Mouse (Mus musculus) heart, postnatal 0 days (tissue): ENCODE measurements at regions not wholly inside any gene's neighbourhood (a gene's known extent, or its start where the extent isn't known, plus 50 kb on each side); places are given as distances from the start of the nearest gene placed in this dataset.
A peak's percentile ranks its signal among the peaks of the same experiment; 100 is the strongest.

Experiments
- ATAC-seq: fragments of 200-750 bp; cut with Nextera tagmentation; 2 replicates; pipeline ENCODE4 v1.8.0; 2017; ENCODE audit warnings: low read depth, moderate number of reproducible peaks, moderate library complexity; ENCODE audit not compliant: insufficient read depth
- DNase-seq: peaks from one replicate; pipeline ENCODE4 v3.0.0-alpha.2; 2016; ENCODE audit warnings: low spot score
- H3K27ac ChIP-seq: fragments of 300-500 bp; sonication (generic); 2 replicates; pipeline ENCODE4 v1.5.1; 2014; ENCODE audit warnings: low read depth, mild to moderate bottlenecking
- H3K27me3 ChIP-seq: fragments of 300-500 bp; sonication (generic); 2 replicates; pipeline ENCODE4 v1.6.1; 2014; ENCODE audit warnings: low read length, mixed read lengths; ENCODE audit not compliant: control insufficient read depth, insufficient read depth
- H3K36me3 ChIP-seq: fragments of 300-500 bp; sonication (generic); replicated peaks from 2 replicates; pipeline ENCODE4 v1.6.1; 2014; ENCODE audit warnings: low read length, mixed read lengths; ENCODE audit not compliant: control insufficient read depth, insufficient read depth
- H3K4me1 ChIP-seq: fragments of 300-500 bp; sonication (generic); 2 replicates; pipeline ENCODE4 v1.6.1; 2014; ENCODE audit warnings: antibody characterized with exemption; ENCODE audit not compliant: control insufficient read depth, insufficient read depth
- H3K4me2 ChIP-seq: fragments of 300-500 bp; sonication (generic); 2 replicates; pipeline ENCODE4 v1.6.1; 2014; ENCODE audit warnings: low read depth, mild to moderate bottlenecking, low read length, moderate library complexity
- H3K4me3 ChIP-seq: fragments of 300-500 bp; sonication (generic); 2 replicates; pipeline ENCODE4 v1.5.1; 2014; ENCODE audit warnings: low read depth, low read length
- H3K9ac ChIP-seq: fragments of 300-500 bp; sonication (generic); replicated peaks from 2 replicates; pipeline ENCODE4 v1.6.1; 2014; ENCODE audit warnings: low read depth, low read length, mixed read lengths
- H3K9me3 ChIP-seq: fragments of 300-500 bp; sonication (generic); replicated peaks from 2 replicates; pipeline ENCODE4 v1.6.1; 2016; ENCODE audit warnings: low read length; ENCODE audit not compliant: control insufficient read depth
- CTCF ChIP-seq: IDR thresholded peaks from 2 replicates; pipeline ENCODE4 v1.5.1; 2016; ENCODE audit warnings: antibody characterized with exemption, control low read depth, low read depth
- EP300 ChIP-seq: IDR thresholded peaks from 2 replicates; pipeline ENCODE4 v1.6.1; 2016; ENCODE audit warnings: antibody characterized with exemption, low read depth
- WGBS: fragments of 180-500 bp; shearing (Covaris S2); extraction: QIAGEN DNeasy Blood & Tissue Kit; methylation state at CpG from one replicate; pipeline ENCODE4 v1.1.7; 2014; 5-methylcytosine and 5-hydroxymethylcytosine counted together

DNA sequence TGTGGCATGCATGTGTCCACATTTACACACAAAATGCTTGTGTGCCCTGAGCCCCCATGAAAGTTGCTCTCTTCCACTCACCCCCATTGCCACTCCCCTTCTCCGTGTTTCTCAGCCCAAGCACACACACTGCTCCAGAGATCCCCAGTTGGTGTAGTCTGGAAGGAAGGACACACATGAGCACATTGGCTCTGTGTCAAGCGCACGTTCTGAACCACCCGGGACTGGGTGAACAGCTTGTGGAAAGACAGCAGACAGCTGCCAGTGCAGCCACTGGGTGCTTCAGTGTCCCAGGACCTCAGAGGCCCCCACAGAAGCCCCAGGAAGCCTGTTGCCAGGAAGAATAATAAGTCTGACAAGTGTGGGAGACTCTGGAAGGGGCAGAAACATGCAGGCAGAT, 304.2 kb downstream of the Bcor start:
- 36% methylated on average over 4 of the region's 4 CpGs for WGBS
- H3K27me3 ChIP-seq, result no peaks in the 10 kb centered on the region; the same call in 1 of the 2 replicates
- no peak overlapping the region for H3K4me3 ChIP-seq
- H3K9ac ChIP-seq, result no peak overlapping the region
- H3K27ac ChIP-seq, result no peak overlapping the region
- TF ChIP-seq EP300 (no peak), CTCF (no peak)
- no peak overlapping the region for H3K4me2 ChIP-seq
- DNase-seq, result no peak
- no peaks in the 10 kb centered on the region for H3K4me1 ChIP-seq
- no peaks in the 10 kb centered on the region for H3K9me3 ChIP-seq
- no peaks in the 10 kb centered on the region for H3K36me3 ChIP-seq
- ATAC-seq, result no peak

GRCm38 (mm10) chrX:11859396-11859795, 300.8 kb downstream of the Bcor start:
- no peaks in the 10 kb centered on the region; the same call in 1 of the 2 replicates for H3K27me3 ChIP-seq
- TF ChIP-seq CTCF (peak; percentile 27; the same call in 1 of the 2 replicates), EP300 (no peak)
- DNase-seq (no peak), ATAC-seq (no peak)
- no peak overlapping the region for H3K27ac ChIP-seq
- no peaks in the 10 kb centered on the region for H3K9me3 ChIP-seq
- no peak overlapping the region for H3K4me3 ChIP-seq
- WGBS, result 56% methylated on average over 9 of the region's 9 CpGs
- H3K4me1 ChIP-seq, result no peaks in the 10 kb centered on the region
- no peak overlapping the region for H3K9ac ChIP-seq
- H3K4me2 ChIP-seq, result no peak overlapping the region
- no peaks in the 10 kb centered on the region for H3K36me3 ChIP-seq

DNA sequence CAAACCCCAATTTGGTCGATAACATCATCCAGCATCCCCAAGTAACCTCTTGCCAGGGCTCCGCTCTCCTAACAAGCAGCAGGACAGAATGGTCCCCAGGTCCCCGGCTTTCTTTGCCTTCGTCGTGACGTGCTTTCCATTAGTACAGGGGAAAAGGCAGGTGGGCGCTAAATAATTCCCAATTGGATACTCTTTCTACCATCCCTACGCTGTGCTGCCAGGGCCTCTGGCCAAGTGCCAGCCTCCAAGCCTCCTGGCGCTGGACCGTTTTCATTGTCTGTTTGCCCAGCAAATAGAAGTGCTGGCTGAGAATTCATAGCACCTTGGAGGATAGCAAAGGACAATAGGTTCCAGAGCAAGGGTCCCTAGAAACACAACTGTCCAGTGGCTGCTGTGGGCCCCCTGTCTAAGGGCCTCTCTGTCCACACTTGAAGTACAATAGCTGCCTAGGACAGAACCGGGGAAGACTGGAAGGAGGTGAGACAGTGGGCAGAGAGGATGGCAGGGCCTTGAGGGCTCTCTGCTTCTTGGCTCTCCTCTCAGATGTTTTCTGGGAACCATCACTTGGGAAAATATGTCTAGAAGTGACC, 298.9 kb downstream of the Bcor start:
- H3K9me3 ChIP-seq, result no peaks in the 10 kb centered on the region
- H3K9ac ChIP-seq, result no peak overlapping the region
- no peaks in the 10 kb centered on the region for H3K4me1 ChIP-seq
- TF ChIP-seq CTCF (no peak), EP300 (no peak)
- ATAC-seq, result no peak
- H3K27me3 ChIP-seq, result no peaks in the 10 kb centered on the region; the same call in 1 of the 2 replicates
- H3K4me2 ChIP-seq, result no peak overlapping the region
- 54% methylated on average over 11 of the region's 11 CpGs for WGBS
- no peak for DNase-seq
- no peaks in the 10 kb centered on the region for H3K36me3 ChIP-seq
- no peak overlapping the region for H3K4me3 ChIP-seq
- H3K27ac ChIP-seq, result no peak overlapping the region

DNA sequence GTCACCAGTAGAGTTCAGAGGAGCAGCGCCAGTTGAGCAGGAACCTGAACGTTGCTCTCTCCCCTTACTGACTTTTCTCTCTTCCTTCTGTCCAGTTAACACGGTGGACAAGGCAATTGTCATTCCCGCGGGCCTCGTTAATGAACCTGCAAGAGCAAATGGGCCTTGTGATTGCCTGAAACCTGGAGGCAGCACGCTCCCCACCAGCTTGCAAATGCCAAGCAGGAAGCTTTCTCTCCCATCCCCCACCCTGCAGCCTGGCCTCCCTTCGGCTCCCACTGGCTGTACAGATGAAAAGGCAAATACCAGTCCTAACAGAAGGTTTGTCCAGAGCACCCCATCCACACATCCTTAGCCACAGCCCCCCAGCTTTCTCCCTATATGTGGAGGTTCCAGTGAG, 298.3 kb downstream of the Bcor start:
- TF ChIP-seq CTCF (no peak), EP300 (no peak)
- Histone ChIP-seq H3K4me1 (no peaks in the 10 kb centered on the region), H3K36me3 (no peaks in the 10 kb centered on the region), H3K27me3 (no peaks in the 10 kb centered on the region; the same call in 1 of the 2 replicates), H3K9ac (no peak overlapping the region), H3K9me3 (no peaks in the 10 kb centered on the region), H3K27ac (no peak overlapping the region), H3K4me2 (no peak overlapping the region), H3K4me3 (no peak overlapping the region)
- no peak for ATAC-seq
- no peak for DNase-seq
- 36% methylated on average over 6 of the region's 8 CpGs for WGBS

- H3K4me3 ChIP-seq, result no peak overlapping the region
- no peak for TF ChIP-seq EP300
- TF ChIP-seq CTCF, result no peak
- ATAC-seq, result no peak
- H3K4me2 ChIP-seq, result no peak overlapping the region
- H3K27me3 ChIP-seq, result no peaks in the 10 kb centered on the region; the same call in 1 of the 2 replicates
- no peaks in the 10 kb centered on the region for H3K36me3 ChIP-seq
- no peak overlapping the region for H3K27ac ChIP-seq
- 61% methylated on average over 3 of the region's 3 CpGs for WGBS
- no peak for DNase-seq
- H3K9ac ChIP-seq, result no peak overlapping the region
- no peaks in the 10 kb centered on the region for H3K9me3 ChIP-seq
- no peaks in the 10 kb centered on the region for H3K4me1 ChIP-seq
These were observed 297.0 kb downstream of the Bcor start for GRCm38 (mm10) chrX:11863106-11863505.

DNA sequence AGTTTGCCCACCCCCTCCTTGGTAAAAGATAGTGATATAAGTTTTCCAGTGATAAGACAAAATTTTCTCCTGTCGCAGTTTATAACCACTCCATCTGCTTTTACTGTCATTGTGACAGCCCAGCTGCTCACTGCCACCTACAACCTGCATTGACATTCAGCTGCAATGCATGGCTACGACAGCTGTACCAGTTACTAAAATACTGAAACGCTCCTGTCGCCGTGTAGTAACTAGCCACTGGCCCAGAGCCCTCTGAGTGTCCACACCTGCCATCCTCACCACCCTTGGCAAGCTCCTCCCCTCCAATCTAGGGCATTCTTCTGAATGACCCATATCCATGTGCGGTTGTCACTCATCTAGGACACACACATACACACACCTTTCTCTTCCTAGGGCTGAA, 286.2 kb downstream of the Bcor start:
- no peak for ATAC-seq
- DNase-seq, result no peak
- H3K9me3 ChIP-seq, result no peaks in the 10 kb centered on the region
- no peak overlapping the region for H3K4me2 ChIP-seq
- 65% methylated on average over 6 of the region's 6 CpGs for WGBS
- TF ChIP-seq EP300 (no peak), CTCF (no peak)
- H3K4me1 ChIP-seq, result no peaks in the 10 kb centered on the region
- no peaks in the 10 kb centered on the region for H3K36me3 ChIP-seq
- H3K4me3 ChIP-seq, result no peak overlapping the region
- no peak overlapping the region for H3K27ac ChIP-seq
- no peak overlapping the region for H3K9ac ChIP-seq
- H3K27me3 ChIP-seq, result no peaks in the 10 kb centered on the region
